Mouse (Mus musculus) induced T-regulatory cell, adult 2 months (primary cell): ENCODE results near the gene Mamstr.

Source experiments
- DNase-seq: peaks from one replicate; pipeline ENCODE4 v3.0.0-alpha.2; 2012; ENCODE audit warnings: low read depth

Mamstr gene

GRCm38 (mm10) chr7:45628364-45629294 lies 11.1 kb upstream of the Mamstr start:
- DNase-seq: peak; percentile 94

GRCm38 (mm10) chr7:45630064-45630907 lies 9.5 kb upstream of the Mamstr start:
- DNase-seq: no peak

- no peak for DNase-seq
Observed at GRCm38 (mm10) chr7:45632499-45632898, 7.3 kb upstream of the Mamstr start.

GRCm38 (mm10) chr7:45634946-45635681 lies 4.7 kb upstream of the Mamstr start:
- peak; percentile 63 for DNase-seq

GRCm38 (mm10) chr7:45635711-45636688 lies 3.8 kb upstream of the Mamstr start:
- no peak for DNase-seq

DNA sequence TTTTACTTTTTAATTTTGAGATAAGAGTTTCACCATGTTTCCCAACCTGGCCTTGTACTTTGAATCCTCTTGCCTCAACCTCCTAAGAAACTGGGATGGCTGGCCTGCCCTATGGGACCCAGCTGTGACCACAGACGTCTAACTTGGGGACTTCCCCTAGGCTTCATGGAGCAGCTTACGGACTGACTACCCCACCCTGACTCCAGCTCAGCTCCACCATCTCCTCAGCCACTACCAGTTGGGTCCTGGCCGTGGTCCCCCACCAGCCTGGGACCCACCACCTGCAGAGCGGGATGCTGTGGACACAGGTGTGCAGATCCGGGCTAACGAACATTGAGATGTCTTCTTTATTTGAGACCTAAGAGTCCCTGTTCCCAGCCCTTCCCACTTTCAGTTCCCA lies 2.1 kb upstream of the Mamstr start:
- DNase-seq: no peak

DNA sequence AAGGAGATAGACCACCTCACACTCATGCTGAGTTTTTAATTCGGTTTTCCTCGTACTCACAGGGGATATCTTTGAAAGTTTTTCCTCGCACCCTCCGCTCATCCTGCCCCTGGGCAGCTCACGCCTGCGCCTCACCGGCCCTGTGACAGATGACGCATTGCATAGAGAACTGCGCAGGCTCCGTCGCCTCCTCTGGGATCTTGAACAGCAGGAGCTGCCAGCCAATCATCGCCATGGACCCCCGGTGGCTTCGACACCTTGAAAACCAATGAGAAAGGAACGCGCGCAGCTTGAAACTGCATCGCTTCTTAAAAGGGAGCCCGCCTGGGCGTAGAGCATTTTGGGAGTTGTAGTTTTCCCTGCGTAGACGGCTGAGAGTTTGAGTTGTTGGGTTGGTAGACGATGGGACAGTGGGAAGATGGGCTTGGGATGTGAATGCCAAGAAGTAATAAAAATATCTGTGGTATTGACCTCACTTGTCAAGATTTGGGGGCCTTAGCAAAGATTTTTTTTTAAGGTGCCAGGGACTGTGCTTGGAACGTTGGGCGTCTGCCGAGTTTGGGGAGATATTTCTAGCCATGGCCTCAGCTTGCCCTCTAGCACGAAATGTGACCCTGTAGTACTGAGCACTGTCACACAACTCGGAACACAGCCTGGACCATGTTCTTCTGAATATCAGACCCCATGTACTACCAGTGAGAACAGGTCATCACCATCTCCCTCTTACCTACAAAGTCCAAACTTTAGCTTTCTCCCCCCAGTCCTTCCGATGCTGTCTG lies 965 bp upstream of the Mamstr start:
- DNase-seq: no peak

GRCm38 (mm10) chr7:45640191-45640957 lies 597 bp downstream of the Mamstr start:
- no peak for DNase-seq

DNA sequence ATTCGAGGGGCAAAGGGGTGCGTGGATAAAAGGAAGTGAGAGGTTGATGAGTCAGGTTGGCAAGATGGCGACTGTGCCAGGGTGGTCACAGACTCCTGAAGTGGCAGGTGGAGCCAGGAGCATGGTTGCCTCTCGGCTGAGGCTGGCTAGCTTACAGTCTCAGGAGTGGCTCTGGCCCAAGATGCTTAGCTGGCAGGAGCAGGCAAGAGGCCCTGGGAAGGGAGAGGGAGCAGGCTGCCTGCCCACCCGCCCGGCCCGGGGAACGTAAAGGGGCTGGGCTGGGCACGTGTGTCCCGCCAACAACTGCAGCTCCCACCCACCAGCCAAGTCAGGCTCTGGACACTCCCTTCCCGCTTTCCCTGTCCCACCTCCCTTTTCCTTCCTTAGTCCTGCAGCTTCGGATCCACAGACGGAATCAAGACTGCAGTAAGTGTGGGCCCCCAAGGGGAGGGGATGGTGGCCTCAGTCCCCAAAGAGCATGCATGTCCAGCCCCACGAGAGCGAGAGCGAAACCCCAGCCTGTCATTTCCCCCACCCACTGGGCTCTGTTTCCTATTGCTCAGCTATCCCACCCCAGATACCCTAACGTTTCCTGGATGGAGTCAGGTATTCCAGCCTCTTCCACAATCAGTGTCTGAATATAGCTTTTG lies 1.7 kb downstream of the Mamstr start:
- no peak for DNase-seq

GRCm38 (mm10) chr7:45642083-45642482 lies 2.3 kb downstream of the Mamstr start:
- DNase-seq: no peak

- peak; percentile 46 for DNase-seq
Observed at GRCm38 (mm10) chr7:45642503-45643255, 2.9 kb downstream of the Mamstr start.

GRCm38 (mm10) chr7:45643441-45644178 lies 3.8 kb downstream of the Mamstr start:
- peak; percentile 97 for DNase-seq

GRCm38 (mm10) chr7:45644183-45644582 lies 4.4 kb downstream of the Mamstr start:
- no peak for DNase-seq

DNA sequence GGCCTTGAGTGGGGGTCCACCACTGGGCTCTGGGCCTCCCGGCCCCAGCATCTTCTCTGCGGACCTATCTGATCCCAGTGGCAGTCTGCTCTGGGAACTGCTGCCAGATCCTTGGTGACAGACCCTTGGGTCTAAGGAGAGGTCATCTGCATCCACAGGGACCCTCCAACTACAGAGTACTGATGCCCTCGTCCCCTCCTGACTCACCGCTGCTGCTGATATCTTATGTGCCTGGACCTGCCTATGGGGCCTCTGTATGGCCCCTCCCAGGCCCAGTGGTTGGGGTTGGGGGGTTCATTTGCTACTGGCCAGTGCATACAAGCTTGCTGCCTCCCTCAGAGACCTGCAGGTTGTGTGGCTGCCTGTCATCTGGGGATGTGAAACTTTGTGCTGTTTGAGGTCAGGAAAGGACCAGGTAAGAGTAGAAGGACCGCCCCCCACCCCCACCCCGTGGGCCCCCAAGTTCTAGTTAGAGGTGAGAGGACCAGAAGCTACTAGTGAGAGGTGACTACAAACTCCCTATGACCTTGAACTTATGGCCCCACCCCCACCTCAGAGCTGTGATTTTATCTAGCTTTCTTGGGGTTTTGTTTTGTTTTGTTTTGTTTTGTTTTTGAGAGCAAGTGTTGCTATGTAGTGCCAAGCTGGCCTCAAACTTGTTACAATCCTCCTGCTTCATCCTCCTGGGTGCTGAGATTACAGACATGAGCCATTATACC lies 5.3 kb downstream of the Mamstr start:
- DNase-seq: peak; percentile 82

DNA sequence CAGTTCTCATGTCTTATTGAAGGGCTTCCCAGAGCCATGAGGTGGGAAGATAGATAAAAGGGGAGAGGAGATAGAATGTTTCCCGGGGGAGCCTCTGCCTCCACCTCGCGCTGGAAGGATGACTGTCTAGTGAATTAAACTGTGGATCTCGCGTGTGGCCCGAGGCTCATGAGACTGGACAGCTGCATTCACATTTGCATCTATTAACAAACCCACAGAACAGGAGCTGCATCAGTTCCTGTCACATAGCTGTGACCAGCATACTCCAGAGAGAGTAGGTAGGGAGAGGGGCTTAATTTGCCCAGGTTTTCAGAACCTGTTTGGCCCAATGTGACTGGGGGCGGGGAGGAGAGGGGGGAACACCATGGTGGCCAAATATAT lies 5.8 kb downstream of the Mamstr start:
- no peak for DNase-seq

GRCm38 (mm10) chr7:45646671-45647070 lies 6.9 kb downstream of the Mamstr start:
- peak; percentile 39 for DNase-seq

- no peak for DNase-seq
Observed at GRCm38 (mm10) chr7:45649351-45649750, 9.6 kb downstream of the Mamstr start.
